Mouse (Mus musculus) intestine, postnatal 0 days (tissue): ENCODE measurements at regions not wholly inside any gene's neighbourhood (a gene's known extent, or its start where the extent isn't known, plus 50 kb on each side); places are given as distances from the start of the nearest gene placed in this dataset.

Experiments
- ATAC-seq: fragments of 200-750 bp; cut with Nextera tagmentation; 2 replicates; pipeline ENCODE4 v1.8.0; 2017; ENCODE audit warnings: mild to moderate bottlenecking, moderate TSS enrichment, moderate library complexity
- H3K27ac ChIP-seq: fragments of 300-500 bp; sonication (generic); 2 replicates; pipeline ENCODE4 v1.5.1; 2014; ENCODE audit warnings: mild to moderate bottlenecking, low read depth, low read length, moderate library complexity
- H3K27me3 ChIP-seq: fragments of 300-500 bp; sonication (generic); replicated peaks from 2 replicates; pipeline ENCODE4 v1.6.1; 2014; ENCODE audit warnings: low read length, mixed read lengths; ENCODE audit not compliant: control insufficient read depth, insufficient read depth
- H3K36me3 ChIP-seq: fragments of 300-500 bp; sonication (generic); 2 replicates; pipeline ENCODE4 v1.6.1; 2014; ENCODE audit warnings: mild to moderate bottlenecking, moderate library complexity; ENCODE audit not compliant: control insufficient read depth, insufficient read depth
- H3K4me1 ChIP-seq: fragments of 300-500 bp; sonication (generic); replicated peaks from 2 replicates; pipeline ENCODE4 v1.6.1; 2014; ENCODE audit warnings: antibody characterized with exemption, low read length, mixed read lengths; ENCODE audit not compliant: control insufficient read depth, insufficient read depth
- H3K4me2 ChIP-seq: fragments of 300-500 bp; sonication (generic); replicated peaks from 2 replicates; pipeline ENCODE4 v1.6.1; 2014; ENCODE audit warnings: low read depth, mild to moderate bottlenecking, moderate library complexity
- H3K4me3 ChIP-seq: fragments of 300-500 bp; sonication (generic); 2 replicates; pipeline ENCODE4 v1.5.1; 2014; ENCODE audit warnings: low read depth, low read length
- H3K9ac ChIP-seq: fragments of 300-500 bp; sonication (generic); 2 replicates; pipeline ENCODE4 v1.6.1; 2014; ENCODE audit warnings: mild to moderate bottlenecking, low read depth, low read length
- H3K9me3 ChIP-seq: fragments of 300-500 bp; sonication (generic); 2 replicates; pipeline ENCODE4 v1.6.1; 2016; ENCODE audit warnings: mixed run types; ENCODE audit not compliant: control insufficient read depth
- CTCF ChIP-seq: sonication (generic); IDR thresholded peaks from 2 replicates; pipeline ENCODE4 v1.5.1; 2016; ENCODE audit warnings: low read depth, mild to moderate bottlenecking, control low read depth, antibody characterized with exemption, moderate library complexity
- WGBS: fragments of 180-500 bp; shearing (Covaris S2); extraction: QIAGEN DNeasy Blood & Tissue Kit; methylation state at CpG from one replicate; pipeline ENCODE4 v1.1.7; 2014; 5-methylcytosine and 5-hydroxymethylcytosine counted together

- Histone ChIP-seq H3K4me2 (no peak overlapping the region), H3K27ac (no peak overlapping the region), H3K36me3 (no peaks in the 10 kb centered on the region), H3K9me3 (no peaks in the 10 kb centered on the region), H3K27me3 (no peaks in the 10 kb centered on the region), H3K4me3 (no peak overlapping the region), H3K9ac (no peak overlapping the region), H3K4me1 (0 out of 2 replicates have a peak, but pooled peaks cover 3% of the 10 kb centered on the region)
- no peak for TF ChIP-seq CTCF
- WGBS: 76% methylated on average over 4 of the region's 4 CpGs
- ATAC-seq: no peak
These were observed 202.2 kb downstream of the Sipa1l2 start for GRCm38 (mm10) chr8:125367374-125367773.

GRCm38 (mm10) chr8:125365004-125365403 is 204.6 kb downstream of the Sipa1l2 start:
- H3K9me3 ChIP-seq: no peaks in the 10 kb centered on the region
- no peaks in the 10 kb centered on the region for H3K27me3 ChIP-seq
- no peak overlapping the region for H3K9ac ChIP-seq
- WGBS: 89% methylated on average over 5 of the region's 5 CpGs
- TF ChIP-seq CTCF: no peak
- no peak overlapping the region for H3K4me2 ChIP-seq
- no peak overlapping the region for H3K4me3 ChIP-seq
- no peak overlapping the region for H3K27ac ChIP-seq
- no peak for ATAC-seq
- no peaks in the 10 kb centered on the region for H3K36me3 ChIP-seq
- 0 out of 2 replicates have a peak, but pooled peaks cover 3% of the 10 kb centered on the region for H3K4me1 ChIP-seq

GRCm38 (mm10) chr8:125359456-125359855 is 210.2 kb downstream of the Sipa1l2 start:
- H3K27me3 ChIP-seq: no peaks in the 10 kb centered on the region
- no peak overlapping the region for H3K27ac ChIP-seq
- WGBS: 65% methylated on average over 2 of the region's 2 CpGs
- no peak for ATAC-seq
- H3K36me3 ChIP-seq: no peaks in the 10 kb centered on the region
- no peak overlapping the region for H3K9ac ChIP-seq
- no peak overlapping the region for H3K4me3 ChIP-seq
- no peak for TF ChIP-seq CTCF
- no peaks in the 10 kb centered on the region for H3K4me1 ChIP-seq
- no peaks in the 10 kb centered on the region for H3K9me3 ChIP-seq
- H3K4me2 ChIP-seq: no peak overlapping the region

- H3K9ac ChIP-seq: no peak overlapping the region
- H3K9me3 ChIP-seq: no peaks in the 10 kb centered on the region
- no peaks in the 10 kb centered on the region for H3K36me3 ChIP-seq
- no peak overlapping the region for H3K4me3 ChIP-seq
- no peaks in the 10 kb centered on the region for H3K4me1 ChIP-seq
- no peak for ATAC-seq
- H3K27me3 ChIP-seq: no peaks in the 10 kb centered on the region
- H3K27ac ChIP-seq: no peak overlapping the region
- no peak for TF ChIP-seq CTCF
- WGBS: 81% methylated on average over 3 of the region's 3 CpGs
- no peak overlapping the region for H3K4me2 ChIP-seq
These were observed 211.8 kb downstream of the Sipa1l2 start for GRCm38 (mm10) chr8:125357759-125358158.

- no peak for TF ChIP-seq CTCF
- no peaks in the 10 kb centered on the region for H3K4me1 ChIP-seq
- WGBS: 80% methylated on average over 7 of the region's 7 CpGs
- H3K36me3 ChIP-seq: no peaks in the 10 kb centered on the region
- H3K27me3 ChIP-seq: no peaks in the 10 kb centered on the region
- H3K27ac ChIP-seq: no peak overlapping the region
- no peaks in the 10 kb centered on the region for H3K9me3 ChIP-seq
- no peak overlapping the region for H3K4me2 ChIP-seq
- no peak for ATAC-seq
- H3K4me3 ChIP-seq: no peak overlapping the region
- H3K9ac ChIP-seq: no peak overlapping the region
These were observed 214.5 kb downstream of the Sipa1l2 start for GRCm38 (mm10) chr8:125355059-125355509.

GRCm38 (mm10) chr8:125352276-125352675 is 217.3 kb downstream of the Sipa1l2 start:
- Histone ChIP-seq H3K4me3 (no peak overlapping the region), H3K27ac (no peak overlapping the region), H3K27me3 (no peaks in the 10 kb centered on the region), H3K4me1 (no peaks in the 10 kb centered on the region; the same call in 1 of the 2 replicates), H3K4me2 (no peak overlapping the region), H3K9ac (no peak overlapping the region), H3K9me3 (no peaks in the 10 kb centered on the region), H3K36me3 (no peaks in the 10 kb centered on the region)
- ATAC-seq: no peak
- TF ChIP-seq CTCF: no peak
- 63% methylated on average over 3 of the region's 3 CpGs for WGBS
